Mouse (Mus musculus) liver, adult (tissue): Measurements from ENCODE around the gene Plxna2.

ENCODE experiments used
- GATA4 ChIP-seq: IDR thresholded peaks from 2 replicates; pipeline ENCODE4 v1.6.1; 2014; ENCODE audit warnings: mild to moderate bottlenecking, low read length; ENCODE audit not compliant: insufficient replicate concordance

The Plxna2 gene

GRCm38 (mm10) chr1:194753168-194753567, 135.2 kb downstream of the Plxna2 start:
- no peak for TF ChIP-seq GATA4

- TF ChIP-seq GATA4 = no peak
Observed at GRCm38 (mm10) chr1:194756001-194756400, 138.0 kb downstream of the Plxna2 start.

GRCm38 (mm10) chr1:194756409-194756808, 138.4 kb downstream of the Plxna2 start:
- no peak for TF ChIP-seq GATA4

DNA sequence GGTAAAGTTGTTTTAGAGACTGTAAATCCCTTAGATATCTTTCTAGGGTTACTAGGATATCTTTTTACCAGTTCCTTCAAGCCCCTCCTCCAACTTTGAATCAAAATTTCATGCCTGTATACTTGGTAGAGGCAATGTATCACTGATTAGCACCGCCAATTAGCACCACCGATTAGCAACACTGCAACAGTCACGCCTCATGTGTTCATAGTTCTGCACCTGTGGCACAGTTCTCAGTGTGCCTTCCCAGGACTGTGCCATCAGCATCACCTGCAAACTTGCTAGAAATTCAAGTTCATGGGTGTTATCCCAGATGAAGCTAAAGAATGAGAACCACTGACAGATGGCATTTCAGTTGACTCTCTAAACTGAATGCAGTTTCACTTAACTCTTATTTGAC, 138.8 kb downstream of the Plxna2 start:
- TF ChIP-seq GATA4 = no peak

- TF ChIP-seq GATA4 = no peak
Observed at GRCm38 (mm10) chr1:194761432-194762212, 143.6 kb downstream of the Plxna2 start.

DNA sequence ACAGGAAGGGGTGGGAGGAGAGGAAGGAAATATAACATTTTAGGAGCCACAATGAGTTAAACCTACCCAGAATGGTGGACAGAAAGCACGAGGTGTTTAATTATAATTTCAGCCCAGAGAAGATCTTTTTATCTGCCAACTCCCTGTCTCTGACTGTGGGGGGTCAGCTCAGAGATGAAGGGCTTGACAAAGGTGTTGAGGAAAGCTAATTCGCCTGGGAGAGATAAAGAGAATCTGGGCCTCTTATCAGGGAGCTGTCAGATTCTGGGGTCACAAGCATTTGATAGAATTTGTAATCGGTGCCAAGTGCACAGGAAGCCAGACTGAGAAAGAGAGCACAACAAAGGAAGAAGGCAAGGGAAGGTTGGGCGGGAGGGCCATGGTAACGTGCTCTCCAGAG, 144.9 kb downstream of the Plxna2 start:
- no peak for TF ChIP-seq GATA4

DNA sequence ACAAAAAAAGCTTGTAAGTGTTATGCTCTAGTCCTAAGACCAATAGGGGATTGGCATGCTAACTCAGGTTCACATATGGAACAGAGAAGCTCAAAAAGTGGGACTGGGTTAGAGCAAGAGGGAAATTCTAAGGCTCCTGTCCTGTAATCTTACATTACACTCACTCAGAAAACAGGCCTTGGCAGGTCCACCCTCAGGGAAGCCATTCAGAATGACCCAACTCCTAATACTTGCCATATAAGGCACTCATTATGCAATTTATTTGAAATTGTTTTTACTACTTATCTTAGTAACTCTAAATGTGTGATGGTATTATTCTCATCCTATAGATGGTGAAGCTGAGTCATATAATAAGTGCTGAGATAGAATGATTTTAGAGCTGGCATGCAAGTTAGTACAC, 146.9 kb downstream of the Plxna2 start:
- TF ChIP-seq GATA4 = no peak

DNA sequence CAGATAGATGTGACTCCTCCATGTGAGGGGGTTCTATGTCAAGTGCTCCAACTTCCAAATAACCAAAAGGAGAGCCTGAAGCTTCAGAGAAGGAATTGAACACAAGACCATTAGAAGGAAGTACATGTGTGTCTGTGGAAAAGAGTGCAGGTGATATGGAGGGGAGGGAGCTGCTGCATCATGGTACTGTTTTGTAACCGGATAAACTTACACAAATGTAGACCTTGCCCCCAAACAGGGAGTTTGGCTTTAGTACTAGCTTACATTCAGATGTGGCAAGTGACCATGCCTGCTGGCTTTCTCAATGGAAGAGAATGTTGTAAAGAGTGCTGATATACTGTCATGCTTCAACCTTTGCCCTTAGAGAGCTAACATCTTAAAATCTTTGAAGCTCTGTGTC, 150.8 kb downstream of the Plxna2 start:
- no peak for TF ChIP-seq GATA4

DNA sequence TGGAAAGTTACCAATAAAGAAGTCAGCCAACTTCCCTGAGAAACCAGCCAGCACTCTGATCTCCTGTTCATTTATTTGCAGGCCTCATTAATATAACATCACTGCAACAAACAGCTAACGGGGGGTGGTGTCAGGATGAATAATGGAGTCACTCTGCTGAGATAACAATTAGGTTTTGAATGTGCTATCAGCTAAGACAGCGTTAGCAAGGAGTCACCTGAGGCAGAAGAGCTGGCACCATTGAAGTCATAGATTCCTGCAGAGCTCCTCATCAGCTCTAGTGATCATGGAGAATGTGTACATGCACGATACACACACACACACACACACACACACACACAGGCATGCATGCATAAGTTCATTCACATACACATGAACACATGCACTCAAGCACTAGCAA, 154.0 kb downstream of the Plxna2 start:
- no peak for TF ChIP-seq GATA4

GRCm38 (mm10) chr1:194773899-194774298, 155.9 kb downstream of the Plxna2 start:
- no peak for TF ChIP-seq GATA4

DNA sequence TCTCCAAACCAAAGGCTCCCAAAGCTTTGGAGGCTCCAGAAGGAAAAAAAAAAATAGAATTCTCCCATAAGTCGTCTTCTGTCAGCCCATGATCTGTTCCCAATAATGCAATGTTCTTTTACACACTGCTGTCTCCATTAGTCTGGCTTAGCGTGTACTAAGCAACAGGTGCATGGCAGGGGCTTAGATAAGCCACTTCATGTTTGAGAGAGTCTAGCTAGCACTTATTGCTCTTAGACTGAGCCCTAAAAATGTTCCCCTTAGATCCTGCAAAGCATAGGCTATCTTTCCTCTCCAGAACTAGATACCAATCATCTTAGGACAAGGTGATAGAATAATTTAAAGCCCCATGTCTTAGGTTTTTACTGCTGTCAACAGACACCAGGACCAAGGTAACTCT, 156.3 kb downstream of the Plxna2 start:
- TF ChIP-seq GATA4 = no peak

DNA sequence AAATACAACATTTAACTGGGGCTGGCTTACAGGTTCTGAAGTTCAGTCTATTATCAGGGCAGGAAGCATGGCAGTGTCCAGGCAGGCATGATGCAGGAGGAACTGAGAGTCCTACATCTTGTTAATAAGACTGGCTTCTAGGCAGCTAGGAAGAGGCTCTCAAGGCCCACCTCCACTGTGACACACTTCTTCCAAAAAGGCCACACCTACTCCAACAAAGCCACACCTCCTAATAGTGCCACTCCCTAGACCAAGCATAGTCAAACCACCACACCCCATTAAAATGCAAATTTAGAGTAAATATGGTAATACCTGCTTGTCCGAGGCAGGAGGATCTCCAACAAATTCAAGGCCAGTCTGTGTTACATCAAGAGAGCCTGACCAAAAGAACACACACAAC, 156.7 kb downstream of the Plxna2 start:
- no peak for TF ChIP-seq GATA4

- TF ChIP-seq GATA4 = no peak
Observed at GRCm38 (mm10) chr1:194775656-194776374, 157.8 kb downstream of the Plxna2 start.

DNA sequence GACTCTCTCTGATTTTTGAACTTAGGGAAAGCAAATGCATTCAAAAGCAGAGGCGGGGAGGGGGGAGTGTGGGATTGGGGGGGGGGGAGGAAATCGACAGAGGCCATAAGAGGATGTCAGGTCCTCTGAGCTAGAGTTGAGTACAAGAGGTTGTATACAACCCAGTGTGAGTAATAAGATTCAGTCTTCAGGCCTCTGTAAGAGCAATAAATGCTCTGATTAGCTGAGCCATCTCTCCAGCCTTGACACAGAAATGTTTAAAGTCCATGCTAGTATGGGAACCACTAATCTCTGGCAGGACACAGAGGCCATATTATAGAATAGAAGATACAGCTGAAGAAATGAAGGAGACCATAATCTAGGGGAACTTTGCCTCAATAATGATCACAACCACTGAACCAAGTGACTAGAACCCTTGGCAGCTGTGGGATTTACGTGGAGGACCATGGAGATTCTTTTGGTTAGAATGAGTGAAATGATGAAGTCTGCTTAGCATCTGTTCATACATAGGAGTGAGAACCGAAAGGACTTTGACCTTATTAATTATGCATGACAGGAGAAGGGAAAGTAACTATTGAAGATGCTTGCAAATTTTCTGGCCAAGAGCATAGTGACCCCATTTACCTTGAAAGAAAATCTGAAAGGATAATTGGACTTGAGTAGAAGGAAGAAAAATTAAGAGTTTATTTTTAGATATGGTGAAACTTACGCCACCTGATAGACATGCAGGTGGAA, 158.7 kb downstream of the Plxna2 start:
- TF ChIP-seq GATA4 = no peak

DNA sequence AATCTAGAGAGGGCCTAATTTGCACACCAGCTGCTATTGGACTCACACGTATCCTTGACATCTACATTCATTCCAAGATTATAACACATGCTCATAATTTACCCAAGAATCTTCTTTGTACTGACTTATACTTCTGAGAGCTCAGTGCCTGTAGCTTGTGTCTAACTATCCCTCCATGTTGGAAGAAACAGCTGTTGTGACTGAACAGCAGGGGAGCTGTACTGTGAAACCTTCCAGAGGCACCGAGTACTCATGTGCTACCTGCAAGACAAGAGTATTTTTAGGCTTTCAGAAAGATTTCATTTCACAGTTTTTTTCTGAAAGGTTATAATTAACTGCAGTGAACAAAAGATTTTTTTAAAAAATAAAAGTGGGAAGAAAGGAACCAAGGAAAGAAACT, 159.6 kb downstream of the Plxna2 start:
- no peak for TF ChIP-seq GATA4

- TF ChIP-seq GATA4 = no peak
Observed at GRCm38 (mm10) chr1:194780392-194780791, 162.4 kb downstream of the Plxna2 start.
